Mouse (Mus musculus) embryonic fibroblast, embryonic 13.5 days (primary cell): ENCODE measurements around the gene Sbno2.

Source experiments
- CTCF ChIP-seq: IDR thresholded peaks from 2 replicates; pipeline ENCODE4 v1.5.1; 2011; ENCODE audit warnings: mild to moderate bottlenecking, control low read depth, low read length, moderate library complexity, borderline replicate concordance; ENCODE audit not compliant: insufficient read depth
- POLR2A ChIP-seq: IDR thresholded peaks from 2 replicates; pipeline ENCODE4 v1.6.1; 2011; ENCODE audit warnings: low read depth, mild to moderate bottlenecking, control low read depth, low read length, moderate library complexity

DNA sequence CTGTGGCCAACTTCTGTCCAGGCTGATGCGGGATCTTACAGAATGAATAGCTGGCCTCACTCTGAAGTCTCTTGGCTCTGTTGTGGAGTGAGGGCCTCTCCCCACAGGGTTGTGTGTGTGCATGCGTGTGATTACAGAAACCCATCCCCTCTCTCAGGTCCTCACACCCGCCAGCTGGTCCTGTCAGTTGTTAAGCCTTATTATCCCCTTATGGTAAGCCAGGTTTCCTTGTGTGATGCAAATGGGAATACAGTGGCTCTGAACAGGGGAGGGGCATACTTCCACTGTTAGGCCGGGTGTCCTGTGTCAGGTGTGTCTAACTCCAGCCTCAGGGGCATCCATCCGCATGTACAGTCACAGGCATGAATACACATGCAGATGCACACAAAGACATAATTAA, 59.6 kb downstream of the Sbno2 start:
- TF ChIP-seq CTCF (no peak), POLR2A (no peak)
